Mouse (Mus musculus) intestine, embryonic 14.5 days (tissue): Measurements from ENCODE around the gene Plcb1. TPM values are rescaled to one million over a fixed set of nuclear protein-coding genes. Genes with fewer than 3 reads are reported as not detected.
A peak's percentile ranks its signal among the peaks of the same experiment; 100 is the strongest.

Experiments used
- ATAC-seq: fragments of 200-750 bp; cut with Nextera tagmentation; replicated peaks from 2 replicates; pipeline ENCODE4 v1.8.0; 2017; ENCODE audit warnings: low read depth, moderate number of reproducible peaks, moderate TSS enrichment, moderate library complexity; ENCODE audit not compliant: low FRiP score, low TSS enrichment
- DNase-seq: peaks from one replicate; pipeline ENCODE4 v3.0.0-alpha.2; 2018; ENCODE audit warnings: low spot score
- H3K27ac ChIP-seq: fragments of 300-500 bp; sonication (generic); 2 replicates; pipeline ENCODE4 v1.5.1; 2014; ENCODE audit warnings: low read depth, mild to moderate bottlenecking, control low read depth
- H3K27me3 ChIP-seq: fragments of 300-500 bp; sonication (generic); replicated peaks from 2 replicates; pipeline ENCODE4 v1.6.1; 2014; ENCODE audit warnings: low read length, control low read depth; ENCODE audit not compliant: control insufficient read depth, insufficient read depth
- H3K36me3 ChIP-seq: fragments of 300-500 bp; sonication (generic); 2 replicates; pipeline ENCODE4 v1.6.1; 2014; ENCODE audit warnings: low read length, control low read depth; ENCODE audit not compliant: control insufficient read depth, insufficient read depth
- H3K4me1 ChIP-seq: fragments of 300-500 bp; sonication (generic); replicated peaks from 2 replicates; pipeline ENCODE4 v1.6.1; 2014; ENCODE audit warnings: low read length, control low read depth, mixed read lengths; ENCODE audit not compliant: control insufficient read depth, insufficient read depth
- H3K4me2 ChIP-seq: fragments of 300-500 bp; sonication (generic); 2 replicates; pipeline ENCODE4 v1.6.1; 2014; ENCODE audit warnings: low read length
- H3K4me3 ChIP-seq: fragments of 300-500 bp; sonication (generic); 2 replicates; pipeline ENCODE4 v1.5.1; 2014; ENCODE audit warnings: low read depth, low read length, control low read depth, mixed read lengths
- H3K9ac ChIP-seq: fragments of 300-500 bp; sonication (generic); 2 replicates; pipeline ENCODE4 v1.6.1; 2014; ENCODE audit warnings: mild to moderate bottlenecking, low read length
- H3K9me3 ChIP-seq: fragments of 300-500 bp; sonication (generic); 2 replicates; pipeline ENCODE4 v1.6.1; 2016; ENCODE audit warnings: low read length, control low read depth; ENCODE audit not compliant: control insufficient read depth
- WGBS: fragments of 180-500 bp; shearing (Covaris S2); extraction: QIAGEN DNeasy Blood & Tissue Kit; methylation state at CpG from one replicate; pipeline ENCODE4 v1.1.7; 2014; 5-methylcytosine and 5-hydroxymethylcytosine counted together
- polyA plus RNA-seq: library from polyadenylated mRNA; unstranded; fragments of >200 nt; fragmentation: Nextera tagmentation; extraction: Ambion mirVana; gene quantifications from 2 replicates; pipeline ENCODE4 v1.2.1, GENCODE M21; 2014

Gene Plcb1
- polyA plus RNA-seq, 1 experiment from 2014 or later: 14.0 TPM

GRCm38 (mm10) chr2:135101943-135102342 is 316.1 kb downstream of the Plcb1 start:
- H3K9ac ChIP-seq: no peak overlapping the region

DNA sequence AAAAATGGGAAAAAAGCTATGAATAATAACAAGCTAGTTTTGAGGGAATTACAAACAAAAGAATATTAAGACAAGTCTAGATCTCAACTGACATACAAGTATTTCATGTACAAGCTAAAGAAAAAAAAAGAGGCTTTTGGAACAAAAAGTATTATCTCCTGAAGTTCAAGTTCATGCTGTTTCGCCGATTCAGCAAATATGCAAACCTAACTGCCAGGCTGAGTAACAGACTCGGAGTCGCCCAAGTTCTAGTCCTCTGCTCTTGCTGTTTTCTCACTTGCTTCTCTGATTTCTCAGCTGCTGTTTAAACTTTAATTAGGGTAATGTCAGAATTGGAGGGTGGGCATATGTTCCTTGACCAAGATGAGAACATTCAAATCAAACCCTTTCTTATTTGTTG is 320.8 kb downstream of the Plcb1 start:
- no peaks in the 10 kb centered on the region for H3K27me3 ChIP-seq
- WGBS: 93% methylated on average over 4 of the region's 4 CpGs
- no peaks in the 10 kb centered on the region for H3K9me3 ChIP-seq

More at GRCm38 (mm10) chr2:135101943-135102342, 316.1 kb downstream of the Plcb1 start:
- H3K9me3 ChIP-seq: no peaks in the 10 kb centered on the region
- ATAC-seq: no peak
- H3K36me3 ChIP-seq: no peaks in the 10 kb centered on the region
- no peaks in the 10 kb centered on the region for H3K4me1 ChIP-seq
- H3K27me3 ChIP-seq: no peaks in the 10 kb centered on the region
- H3K27ac ChIP-seq: no peak overlapping the region
- WGBS: 83% methylated on average over 1 of the region's 1 CpGs
- no peak for DNase-seq
- no peak overlapping the region for H3K4me2 ChIP-seq
- no peak overlapping the region for H3K4me3 ChIP-seq

DNA sequence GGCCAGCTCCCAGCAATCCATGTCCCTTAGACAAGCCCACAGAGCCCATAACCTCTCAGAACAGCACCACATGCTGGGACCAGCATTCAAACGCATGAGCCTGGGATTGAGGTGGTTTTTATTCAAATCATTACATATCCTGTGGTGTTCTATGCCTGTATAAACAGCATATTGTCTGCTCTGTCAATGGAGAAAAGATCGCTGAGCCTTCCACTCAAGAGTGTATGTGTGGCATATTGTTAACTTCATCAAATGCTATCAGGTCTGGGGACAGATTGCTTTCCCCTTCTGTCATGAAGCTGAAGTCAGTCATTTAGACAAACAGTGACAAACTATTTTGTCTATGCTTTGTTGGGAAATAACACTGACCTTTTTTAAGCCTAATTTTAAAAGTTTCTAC is 322.7 kb downstream of the Plcb1 start:
- WGBS: 74% methylated on average over 2 of the region's 2 CpGs
- no peaks in the 10 kb centered on the region for H3K9me3 ChIP-seq
- ATAC-seq: no peak

More for the DNA sequence above, 320.8 kb downstream of the Plcb1 start:
- ATAC-seq (no peak), DNase-seq (no peak)
- Histone ChIP-seq H3K4me1 (no peaks in the 10 kb centered on the region), H3K4me3 (no peak overlapping the region), H3K36me3 (no peaks in the 10 kb centered on the region), H3K27ac (no peak overlapping the region), H3K4me2 (no peak overlapping the region), H3K9ac (no peak overlapping the region)

GRCm38 (mm10) chr2:135114501-135115128 is 328.7 kb downstream of the Plcb1 start:
- no peaks in the 10 kb centered on the region for H3K4me1 ChIP-seq
- no peak overlapping the region for H3K4me3 ChIP-seq
- no peak for ATAC-seq
- 90% methylated on average over 3 of the region's 3 CpGs for WGBS
- H3K27ac ChIP-seq: no peak overlapping the region
- H3K9ac ChIP-seq: no peak overlapping the region
- H3K4me2 ChIP-seq: no peak overlapping the region
- H3K36me3 ChIP-seq: no peaks in the 10 kb centered on the region
- no peak for DNase-seq
- H3K9me3 ChIP-seq: no peaks in the 10 kb centered on the region
- H3K27me3 ChIP-seq: no peaks in the 10 kb centered on the region

More for the DNA sequence above, 322.7 kb downstream of the Plcb1 start:
- no peak overlapping the region for H3K4me2 ChIP-seq
- no peaks in the 10 kb centered on the region for H3K27me3 ChIP-seq
- no peak overlapping the region for H3K4me3 ChIP-seq
- H3K9ac ChIP-seq: no peak overlapping the region
- H3K27ac ChIP-seq: no peak overlapping the region
- no peaks in the 10 kb centered on the region for H3K4me1 ChIP-seq
- no peak for DNase-seq
- H3K36me3 ChIP-seq: no peaks in the 10 kb centered on the region

DNA sequence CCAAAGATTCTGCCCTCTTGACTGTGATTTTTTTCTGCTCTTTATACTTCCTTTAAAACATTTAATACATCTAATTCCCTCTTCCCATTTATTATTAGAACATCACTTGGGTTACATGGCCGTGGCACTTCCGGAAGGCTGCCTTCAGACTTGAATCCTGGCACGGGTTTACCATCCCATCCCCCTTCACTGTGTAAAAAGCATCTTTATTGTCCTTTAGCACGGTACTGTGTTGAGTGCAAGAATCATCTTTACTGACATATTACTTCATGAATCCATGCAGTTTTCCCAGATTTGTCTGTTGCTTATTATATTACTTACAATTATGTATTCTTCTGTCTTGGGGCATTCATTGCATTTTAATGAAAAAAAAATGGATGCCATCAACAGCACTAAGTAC is 337.2 kb downstream of the Plcb1 start:
- WGBS: 75% methylated on average over 4 of the region's 4 CpGs
- H3K4me1 ChIP-seq: no peaks in the 10 kb centered on the region

GRCm38 (mm10) chr2:135123695-135124343 is 338.0 kb downstream of the Plcb1 start:
- H3K27me3 ChIP-seq: no peaks in the 10 kb centered on the region
- no peaks in the 10 kb centered on the region for H3K36me3 ChIP-seq
- no peaks in the 10 kb centered on the region for H3K4me1 ChIP-seq
- H3K27ac ChIP-seq: no peak overlapping the region
- DNase-seq (no peak), ATAC-seq (peak; percentile 58)
- H3K4me3 ChIP-seq: no peak overlapping the region
- no peaks in the 10 kb centered on the region for H3K9me3 ChIP-seq
- no peak overlapping the region for H3K4me2 ChIP-seq
- H3K9ac ChIP-seq: no peak overlapping the region
- WGBS: 65% methylated on average over 4 of the region's 4 CpGs

More for the DNA sequence above, 337.2 kb downstream of the Plcb1 start:
- no peak overlapping the region for H3K4me3 ChIP-seq
- ATAC-seq: no peak
- H3K9ac ChIP-seq: no peak overlapping the region
- H3K27me3 ChIP-seq: no peaks in the 10 kb centered on the region
- no peak for DNase-seq
- H3K9me3 ChIP-seq: no peaks in the 10 kb centered on the region
- H3K4me2 ChIP-seq: no peak overlapping the region
- no peak overlapping the region for H3K27ac ChIP-seq
- H3K36me3 ChIP-seq: no peaks in the 10 kb centered on the region

DNA sequence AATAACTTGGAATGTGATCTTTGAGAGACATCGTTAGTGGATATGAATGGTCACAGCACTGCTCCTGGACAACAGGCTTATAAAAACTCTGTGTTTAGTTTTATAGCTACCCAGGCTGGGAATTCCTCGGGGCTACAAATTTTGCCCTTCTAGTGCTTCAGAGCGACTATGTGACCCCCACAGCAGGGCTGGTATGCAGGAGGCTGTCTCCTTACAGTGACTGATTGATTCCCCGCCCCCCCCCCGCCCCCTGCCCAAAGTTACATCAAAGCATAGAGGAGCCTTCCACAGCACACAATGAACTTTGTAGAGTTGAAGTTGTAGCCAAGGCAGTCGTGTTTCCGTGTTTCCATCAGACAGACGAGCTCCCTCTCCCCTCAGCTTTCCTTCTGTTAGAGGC is 354.7 kb downstream of the Plcb1 start:
- no peak overlapping the region for H3K27ac ChIP-seq
- H3K27me3 ChIP-seq: no peaks in the 10 kb centered on the region
- no peaks in the 10 kb centered on the region for H3K9me3 ChIP-seq
- DNase-seq (no peak), ATAC-seq (no peak)
- no peaks in the 10 kb centered on the region for H3K36me3 ChIP-seq
- H3K4me3 ChIP-seq: no peak overlapping the region
- H3K9ac ChIP-seq: no peak overlapping the region
- peak overlapping the region; percentile 11; the same call in 1 of the 2 replicates for H3K4me2 ChIP-seq
- 3% methylated on average over 8 of the region's 8 CpGs for WGBS
- no peaks in the 10 kb centered on the region for H3K4me1 ChIP-seq

GRCm38 (mm10) chr2:135152289-135152688 is 366.4 kb downstream of the Plcb1 start:
- Histone ChIP-seq H3K4me2 (no peak overlapping the region), H3K4me1 (no peaks in the 10 kb centered on the region), H3K36me3 (no peaks in the 10 kb centered on the region), H3K27me3 (no peaks in the 10 kb centered on the region), H3K9ac (no peak overlapping the region), H3K9me3 (no peaks in the 10 kb centered on the region), H3K27ac (no peak overlapping the region), H3K4me3 (no peak overlapping the region)
- DNase-seq (no peak), ATAC-seq (no peak)
- WGBS: 59% methylated on average over 7 of the region's 7 CpGs

- ATAC-seq (no peak), DNase-seq (no peak)
Observed at GRCm38 (mm10) chr2:135153248-135153647, 367.4 kb downstream of the Plcb1 start.

More at GRCm38 (mm10) chr2:135153248-135153647, 367.4 kb downstream of the Plcb1 start:
- Histone ChIP-seq H3K27me3 (no peaks in the 10 kb centered on the region), H3K9me3 (no peaks in the 10 kb centered on the region), H3K9ac (no peak overlapping the region), H3K4me1 (no peaks in the 10 kb centered on the region), H3K36me3 (no peaks in the 10 kb centered on the region), H3K4me2 (no peak overlapping the region), H3K4me3 (no peak overlapping the region), H3K27ac (no peak overlapping the region)
- 87% methylated on average over 4 of the region's 4 CpGs for WGBS
